Mouse (Mus musculus): ENCODE measurements around the gene Lpar2. TPM values are rescaled to one million over a fixed set of nuclear protein-coding genes. Genes with fewer than 3 reads are reported as not detected.

Gene Lpar2
- 0.34 and 5.2 TPM in 2 replicates for polyA plus RNA-seq (2012; rRNA removed; ENCODE audit: low replicate concordance)

GRCm38 (mm10) chr8:69822386-69823191 is at the start of gene Lpar2:
Lpar2 (plus strand) TSS chr8:69822429.

GRCm38 (mm10) chr8:69774503-69775148 is 47.6 kb upstream of the Lpar2 start, which contains the start of gene Gm20422:
Gm20422 (minus strand) TSS chr8:69774886.

GRCm38 (mm10) chr8:69790773-69791367 is 31.4 kb upstream of the Lpar2 start, which contains the start of the genes Atp13a1 and Zfp866:
Atp13a1 (plus strand) TSS chr8:69791163.
Zfp866 (minus strand) TSS chr8:69791178.

GRCm38 (mm10) chr8:69808094-69808863 is 13.9 kb upstream of the Lpar2 start, which contains the start of gene Gmip:
Gmip (plus strand) TSS chr8:69808679.

GRCm38 (mm10) chr8:69832298-69832853 is 10.1 kb downstream of the Lpar2 start, which contains the start of gene Pbx4:
Pbx4 (plus strand) TSS chr8:69832491.

Other genes with a start within 250 kb of the Lpar2 start
- 6.5 and 6.6 TPM in 2 replicates for gene Zfp868, start 196.9 kb upstream of the Lpar2 start, polyA plus RNA-seq (2012; rRNA removed; ENCODE audit: low replicate concordance)
- gene Zfp964, start 167.9 kb upstream of the Lpar2 start, polyA plus RNA-seq (2012; rRNA removed; ENCODE audit: low replicate concordance): 1.0 and 2.0 TPM in 2 replicates
- gene Zfp869, start 111.7 kb upstream of the Lpar2 start, polyA plus RNA-seq (2012; rRNA removed; ENCODE audit: low replicate concordance): 4.0 and 5.9 TPM in 2 replicates
- 1.5 and 2.5 TPM in 2 replicates for gene Zfp963, start 72.5 kb upstream of the Lpar2 start, polyA plus RNA-seq (2012; rRNA removed; ENCODE audit: low replicate concordance)
- gene Gm20422, start 47.5 kb upstream of the Lpar2 start, polyA plus RNA-seq (2012; rRNA removed; ENCODE audit: low replicate concordance): 1.1 and 2.3 TPM in 2 replicates
- gene Atp13a1, start 31.3 kb upstream of the Lpar2 start, polyA plus RNA-seq (2012; rRNA removed; ENCODE audit: low replicate concordance): 45.6 and 98.1 TPM in 2 replicates
- 8.4 and 17.9 TPM in 2 replicates for gene Zfp866, start 31.3 kb upstream of the Lpar2 start, polyA plus RNA-seq (2012; rRNA removed; ENCODE audit: low replicate concordance)
- 25.8 and 73.1 TPM in 2 replicates for gene Gmip, start 13.8 kb upstream of the Lpar2 start, polyA plus RNA-seq (2012; rRNA removed; ENCODE audit: low replicate concordance)
- 0.79 and 5.2 TPM in 2 replicates for gene Pbx4, start 10.1 kb downstream of the Lpar2 start, polyA plus RNA-seq (2012; rRNA removed; ENCODE audit: low replicate concordance)
- 0.07 and 0.41 TPM in 2 replicates for gene Cilp2, start 65.3 kb downstream of the Lpar2 start, polyA plus RNA-seq (2012; rRNA removed; ENCODE audit: low replicate concordance)
- gene Tssk6, start 79.8 kb downstream of the Lpar2 start, polyA plus RNA-seq (2012; rRNA removed; ENCODE audit: low replicate concordance): 0.56 and 1.2 TPM in 2 replicates
- gene Ndufa13, start 80.1 kb downstream of the Lpar2 start, polyA plus RNA-seq (2012; rRNA removed; ENCODE audit: low replicate concordance): 124 and 130 TPM in 2 replicates
- gene Yjefn3, start 80.3 kb downstream of the Lpar2 start, polyA plus RNA-seq (2012; rRNA removed; ENCODE audit: low replicate concordance): 3.1 and 5.2 TPM in 2 replicates
- gene Gatad2a, start 174.0 kb downstream of the Lpar2 start, polyA plus RNA-seq (2012; rRNA removed; ENCODE audit: low replicate concordance): 50.7 and 79.7 TPM in 2 replicates
- 76.7 and 101 TPM in 2 replicates for gene Mau2, start 220.3 kb downstream of the Lpar2 start, polyA plus RNA-seq (2012; rRNA removed; ENCODE audit: low replicate concordance)
- gene Sugp1, start 220.4 kb downstream of the Lpar2 start, polyA plus RNA-seq (2012; rRNA removed; ENCODE audit: low replicate concordance): 10.8 and 14.6 TPM in 2 replicates

Measured in subcutaneous adipose tissue, adult 2 months (tissue).